Mouse (Mus musculus) stomach, postnatal 0 days (tissue): ENCODE results near the gene Kalrn. TPM values are rescaled to one million over a fixed set of nuclear protein-coding genes. Genes with fewer than 3 reads are reported as not detected.

Experiments used
- ATAC-seq: fragments of 200-750 bp; cut with Nextera tagmentation; 2 replicates; pipeline ENCODE4 v1.8.0; 2017; ENCODE audit not compliant: low FRiP score, low TSS enrichment
- DNase-seq: peaks from one replicate; pipeline ENCODE4 v3.0.0-alpha.2; 2016; ENCODE audit warnings: low spot score
- H3K27ac ChIP-seq: fragments of 300-500 bp; sonication (generic); replicated peaks from 2 replicates; pipeline ENCODE4 v1.5.1; 2014; ENCODE audit warnings: mild to moderate bottlenecking, control low read depth
- H3K27me3 ChIP-seq: fragments of 300-500 bp; sonication (generic); 2 replicates; pipeline ENCODE4 v1.6.1; 2014; ENCODE audit warnings: low read length; ENCODE audit not compliant: control insufficient read depth, insufficient read depth
- H3K36me3 ChIP-seq: fragments of 300-500 bp; sonication (generic); 2 replicates; pipeline ENCODE4 v1.6.1; 2014; ENCODE audit warnings: low read length, mixed read lengths; ENCODE audit not compliant: control insufficient read depth, insufficient read depth
- H3K4me1 ChIP-seq: fragments of 300-500 bp; sonication (generic); replicated peaks from 2 replicates; pipeline ENCODE4 v1.6.1; 2014; ENCODE audit warnings: antibody characterized with exemption; ENCODE audit not compliant: control insufficient read depth, insufficient read depth
- H3K4me2 ChIP-seq: fragments of 300-500 bp; sonication (generic); replicated peaks from 2 replicates; pipeline ENCODE4 v1.6.1; 2014; ENCODE audit warnings: low read depth, mild to moderate bottlenecking, control low read depth, moderate library complexity
- H3K4me3 ChIP-seq: fragments of 300-500 bp; sonication (generic); 2 replicates; pipeline ENCODE4 v1.5.1; 2014; ENCODE audit warnings: low read depth, low read length, control low read depth
- H3K9ac ChIP-seq: fragments of 300-500 bp; sonication (generic); 2 replicates; pipeline ENCODE4 v1.6.1; 2014; ENCODE audit warnings: mild to moderate bottlenecking, low read length, control low read depth, mixed read lengths
- H3K9me3 ChIP-seq: fragments of 300-500 bp; sonication (generic); 2 replicates; pipeline ENCODE4 v1.6.1; 2016; ENCODE audit warnings: low read length; ENCODE audit not compliant: control insufficient read depth
- CTCF ChIP-seq: IDR thresholded peaks from 2 replicates; pipeline ENCODE4 v1.5.1; 2016; ENCODE audit warnings: antibody characterized with exemption, low read depth, mild to moderate bottlenecking, moderate library complexity
- EP300 ChIP-seq: optimal IDR thresholded peaks from 2 replicates; pipeline ENCODE3; 2016; ENCODE audit warnings: antibody characterized with exemption
- WGBS: fragments of 180-500 bp; shearing (Covaris S2); extraction: QIAGEN DNeasy Blood & Tissue Kit; methylation state at CpG from one replicate; pipeline ENCODE4 v1.1.7; 2014; 5-methylcytosine and 5-hydroxymethylcytosine counted together
- polyA plus RNA-seq: library from polyadenylated mRNA; unstranded; fragments of >200 nt; fragmentation: Nextera tagmentation; extraction: Ambion mirVana; gene quantifications from 2 replicates; pipeline ENCODE4 v1.2.1, GENCODE M21; 2015

Kalrn gene
- polyA plus RNA-seq, 1 experiment from 2014 or later = 14.4 TPM

- Histone ChIP-seq H3K4me3 (no peak overlapping the region), H3K9ac (no peak overlapping the region), H3K36me3 (no peaks in the 10 kb centered on the region), H3K9me3 (no peaks in the 10 kb centered on the region), H3K27ac (no peak overlapping the region), H3K4me2 (no peak overlapping the region), H3K27me3 (no peaks in the 10 kb centered on the region), H3K4me1 (no peaks in the 10 kb centered on the region)
- ATAC-seq = no peak
- WGBS = 68% methylated on average over 11 of the region's 11 CpGs
- DNase-seq = no peak
- no peak for TF ChIP-seq EP300
- no peak for TF ChIP-seq CTCF
These were observed 9.6 kb downstream of the Kalrn start for GRCm38 (mm10) chr16:34563593-34564280.

GRCm38 (mm10) chr16:34561734-34562135 lies 11.6 kb downstream of the Kalrn start:
- Histone ChIP-seq H3K27me3 (no peaks in the 10 kb centered on the region), H3K9me3 (no peaks in the 10 kb centered on the region), H3K36me3 (no peaks in the 10 kb centered on the region), H3K9ac (no peak overlapping the region), H3K4me3 (no peak overlapping the region), H3K4me1 (no peaks in the 10 kb centered on the region), H3K4me2 (no peak overlapping the region), H3K27ac (no peak overlapping the region)
- 53% methylated on average over 5 of the region's 5 CpGs for WGBS
- ATAC-seq (no peak), DNase-seq (no peak)
- TF ChIP-seq CTCF (no peak), EP300 (no peak)

GRCm38 (mm10) chr16:34560814-34561213 lies 12.5 kb downstream of the Kalrn start:
- no peak overlapping the region for H3K4me2 ChIP-seq
- no peaks in the 10 kb centered on the region for H3K4me1 ChIP-seq
- H3K4me3 ChIP-seq = no peak overlapping the region
- 49% methylated on average over 5 of the region's 5 CpGs for WGBS
- no peak overlapping the region for H3K27ac ChIP-seq
- no peak for ATAC-seq
- no peak for DNase-seq
- no peaks in the 10 kb centered on the region for H3K9me3 ChIP-seq
- TF ChIP-seq EP300 (no peak), CTCF (no peak)
- no peak overlapping the region for H3K9ac ChIP-seq
- no peaks in the 10 kb centered on the region for H3K36me3 ChIP-seq
- no peaks in the 10 kb centered on the region for H3K27me3 ChIP-seq

- no peak for TF ChIP-seq CTCF
- no peak for TF ChIP-seq EP300
These were observed 12.9 kb downstream of the Kalrn start for GRCm38 (mm10) chr16:34560411-34560810.

GRCm38 (mm10) chr16:34557891-34558290 lies 15.4 kb downstream of the Kalrn start:
- no peak for TF ChIP-seq CTCF
- no peak for TF ChIP-seq EP300
- no peak overlapping the region for H3K4me2 ChIP-seq
- no peak overlapping the region for H3K9ac ChIP-seq
- no peaks in the 10 kb centered on the region for H3K27me3 ChIP-seq
- no peak for DNase-seq
- H3K27ac ChIP-seq = no peak overlapping the region
- H3K4me3 ChIP-seq = no peak overlapping the region
- H3K36me3 ChIP-seq = no peaks in the 10 kb centered on the region
- 50% methylated on average over 6 of the region's 6 CpGs for whole genome bisulfite sequencing
- ATAC-seq = no peak
- H3K9me3 ChIP-seq = no peaks in the 10 kb centered on the region
- H3K4me1 ChIP-seq = no peaks in the 10 kb centered on the region

More at GRCm38 (mm10) chr16:34560411-34560810, 12.9 kb downstream of the Kalrn start:
- ATAC-seq = no peak
- H3K27me3 ChIP-seq = no peaks in the 10 kb centered on the region
- H3K4me3 ChIP-seq = no peak overlapping the region
- H3K36me3 ChIP-seq = no peaks in the 10 kb centered on the region
- H3K9me3 ChIP-seq = no peaks in the 10 kb centered on the region
- H3K4me1 ChIP-seq = no peaks in the 10 kb centered on the region
- no peak overlapping the region for H3K9ac ChIP-seq
- no peak overlapping the region for H3K4me2 ChIP-seq
- H3K27ac ChIP-seq = no peak overlapping the region
- DNase-seq = no peak
- WGBS = 69% methylated on average over 2 of the region's 2 CpGs

GRCm38 (mm10) chr16:34552731-34553130 lies 20.6 kb downstream of the Kalrn start:
- no peaks in the 10 kb centered on the region for H3K9me3 ChIP-seq
- no peak overlapping the region for H3K9ac ChIP-seq
- no peak overlapping the region for H3K4me3 ChIP-seq
- H3K4me2 ChIP-seq = no peak overlapping the region
- DNase-seq = no peak
- ATAC-seq = no peak
- no peaks in the 10 kb centered on the region for H3K4me1 ChIP-seq
- no peak overlapping the region for H3K27ac ChIP-seq
- TF ChIP-seq EP300 (no peak), CTCF (no peak)
- 87% methylated on average over 1 of the region's 1 CpGs for WGBS
- no peaks in the 10 kb centered on the region for H3K27me3 ChIP-seq
- H3K36me3 ChIP-seq = no peaks in the 10 kb centered on the region
